Mouse (Mus musculus): Measurements from ENCODE around the gene Ranbp17. TPM values are rescaled to one million over a fixed set of nuclear protein-coding genes. Genes with fewer than 3 reads are reported as not detected.
A peak's percentile ranks its signal among the peaks of the same experiment; 100 is the strongest.

The Ranbp17 gene
- polyA plus RNA-seq, 1 experiment from 2014 or later = 3.1 TPM

- Histone ChIP-seq H3K36me3 (peaks cover 39% of the 10 kb centered on the region), H3K4me2 (peak overlapping the region; percentile 79), H3K9ac (peak overlapping the region; percentile 91), H3K9me3 (replicated peaks) (no peaks in the 10 kb centered on the region), H3K4me3 (peak overlapping the region; percentile 87), H3K27me3 (no peaks in the 10 kb centered on the region), H3K27ac (peak overlapping the region; percentile 86), H3K4me1 (replicated peaks) (peaks cover 11% of the 10 kb centered on the region)
- ATAC-seq (replicated peaks; ENCODE audit: insufficient number of reproducible peaks, insufficient read depth, low FRiP score, low read depth) = peak; percentile 44
- 2% methylated on average over 52 of the region's 53 CpGs for WGBS
Measured at GRCm38 (mm10) chr11:33162211-33162997, 351.1 kb downstream of the Ranbp17 start.

Other genes starting within 250 kb of the Ranbp17 start
- gene Gm12117, start 237.0 kb downstream of the Ranbp17 start, polyA plus RNA-seq (2015; fragmentation: Nextera tagmentation; extraction: Ambion mirVana) = not detected in 2 replicates
- 0.09 and 0.27 TPM in 2 replicates for gene Gabrp, start 65.2 kb upstream of the Ranbp17 start, polyA plus RNA-seq (2015; fragmentation: Nextera tagmentation; extraction: Ambion mirVana)
- gene D130052B06Rik, start 85.6 kb upstream of the Ranbp17 start, polyA plus RNA-seq (2015; fragmentation: Nextera tagmentation; extraction: Ambion mirVana) = not detected in 2 replicates

Data from heart, embryonic 15.5 days (tissue).